Mouse (Mus musculus): ENCODE data around the gene Wipi1. TPM values are rescaled to one million over a fixed set of nuclear protein-coding genes. Genes with fewer than 3 reads are reported as not detected.

Wipi1 gene
- total and polyA plus RNA-seq, 3 experiments, result 2.6 to 8.2 TPM; not detected in 1

- TF ChIP-seq RAD21 (IDR thresholded peaks at IDR 0.05; ENCODE audit: low read depth, low read length), result no peak
- TF ChIP-seq TAL1 (IDR thresholded peaks at IDR 0.05; ENCODE audit: low read length), result peak; percentile 19; the same call in 1 of the 2 replicates
- TF ChIP-seq MAZ (IDR thresholded peaks at IDR 0.05; ENCODE audit: low read depth, low read length), result no peak; the same call in 1 of the 2 replicates
Observed at GRCm38 (mm10) chr11:109586424-109586823, 25.3 kb downstream of the Wipi1 start (continued).

GRCm38 (mm10) chr11:109584843-109585713 lies 26.7 kb downstream of the Wipi1 start:
- TF ChIP-seq HCFC1 (IDR thresholded peaks at IDR 0.05; ENCODE audit: low read depth, low read length), result no peak
- TF ChIP-seq E2F4 (IDR thresholded peaks at IDR 0.05; ENCODE audit: borderline replicate concordance, low read depth, low read length), result no peak
- peak in 1 of 2 experiments; percentile 31; a peak in 2 of 4 replicates for TF ChIP-seq EP300 (IDR thresholded peaks at IDR 0.05; ENCODE audit: low read depth in 1 of 2, low read length in 2 of 2)
- no peak; the same call in none of the 2 replicates for TF ChIP-seq RAD21 (IDR thresholded peaks at IDR 0.05; ENCODE audit: low read depth, low read length)
- no peak for TF ChIP-seq RCOR1 (IDR thresholded peaks at IDR 0.05; ENCODE audit: low read depth, low read length)
- no peak for TF ChIP-seq UBTF (IDR thresholded peaks at IDR 0.05; ENCODE audit: borderline replicate concordance, insufficient read depth, low read depth, low read length)
- no peak for TF ChIP-seq MAFK (IDR thresholded peaks at IDR 0.05; ENCODE audit: borderline replicate concordance, low read depth, low read length)
- no peak for TF ChIP-seq CHD1 (IDR thresholded peaks at IDR 0.05; ENCODE audit: low read depth, low read length)
- TF ChIP-seq ZC3H11A (IDR thresholded peaks at IDR 0.05; ENCODE audit: low read depth, low read length), result peak; percentile 98
- TF ChIP-seq SMC3 (IDR thresholded peaks at IDR 0.05; ENCODE audit: low read depth, low read length), result peak; percentile 99
- TF ChIP-seq JUND (IDR thresholded peaks at IDR 0.05; ENCODE audit: low read depth, low read length), result 0 out of 2 replicates have a peak, but pooled peaks have one; percentile 50
- peak; percentile 88 for TF ChIP-seq MAX (IDR thresholded peaks at IDR 0.05; ENCODE audit: low read length)
- TF ChIP-seq CTCF (IDR thresholded peaks at IDR 0.05 in 2 of 3, conservative IDR thresholded peaks at IDR 0.05 in 1 of 3; ENCODE audit: control insufficient read depth in 1 of 3, insufficient read depth in 1 of 3, low read depth in 2 of 3, low read length in 3 of 3, poor library complexity in 1 of 3, severe bottlenecking in 1 of 3), result peak; percentile 89 to 99 (median 98)
- TF ChIP-seq POLR2A (IDR thresholded peaks at IDR 0.05; ENCODE audit: control insufficient read depth in 1 of 2, insufficient read depth in 1 of 2, low read depth in 1 of 2, low read length in 2 of 2, poor library complexity in 1 of 2), result no peak
- no peak for TF ChIP-seq MYB (IDR thresholded peaks at IDR 0.05; ENCODE audit: low read depth, low read length)
- TF ChIP-seq MAZ (IDR thresholded peaks at IDR 0.05; ENCODE audit: low read depth, low read length), result peak; percentile 58; the same call in 1 of the 2 replicates
- peak; percentile 88 for TF ChIP-seq MYC (IDR thresholded peaks at IDR 0.05; ENCODE audit: low read depth, low read length)
- peak; percentile 87 for TF ChIP-seq SIN3A (IDR thresholded peaks at IDR 0.05; ENCODE audit: low read length)
- TF ChIP-seq ETS1 (IDR thresholded peaks at IDR 0.05; ENCODE audit: low read depth, low read length), result peak; percentile 38; the same call in 1 of the 2 replicates
- no peak for TF ChIP-seq TCF12 (IDR thresholded peaks at IDR 0.05; ENCODE audit: low read depth, low read length)
- peak; percentile 6; the same call in 1 of the 2 replicates for TF ChIP-seq ELF1 (IDR thresholded peaks at IDR 0.05; ENCODE audit: low read depth, low read length)
- TF ChIP-seq MEF2A (IDR thresholded peaks at IDR 0.05; ENCODE audit: extremely low read depth, insufficient replicate concordance, low read depth, low read length, poor library complexity, severe bottlenecking), result no peak
- TF ChIP-seq MXI1 (IDR thresholded peaks at IDR 0.05; ENCODE audit: low read depth, low read length), result peak; percentile 66; the same call in 1 of the 2 replicates
- H3K27me3 ChIP-seq (ENCODE audit: control insufficient read depth in 1 of 2, insufficient read depth in 2 of 2, low read length in 2 of 2), result no peaks in the 10 kb centered on the region
- peaks cover 27 to 32% of the 10 kb centered on the region in 2 experiments for H3K4me1 ChIP-seq (ENCODE audit: control insufficient read depth in 1 of 2, insufficient read depth in 2 of 2, low read length in 2 of 2)
- H3K4me3 ChIP-seq (ENCODE audit: control insufficient read depth in 1 of 2, insufficient read depth in 1 of 2, low read depth in 2 of 2, low read length in 2 of 2), result 0 out of 4 replicates have a peak overlapping the region, but pooled peaks of 1 of the 2 experiments have one; percentile 21
- H3K9ac ChIP-seq (ENCODE audit: control insufficient read depth, low read depth, low read length, poor library complexity, severe bottlenecking), result peak overlapping the region; percentile 29; the same call in 1 of the 2 replicates
- no peaks in the 10 kb centered on the region for H3K79me2 ChIP-seq (ENCODE audit: control insufficient read depth, insufficient read depth, low read length, poor library complexity)
- no peak overlapping the region for H3K27ac ChIP-seq (ENCODE audit: control insufficient read depth, low read depth, low read length)
- H3K9me3 ChIP-seq (replicated peaks; ENCODE audit: insufficient read depth, low read length), result no peaks in the 10 kb centered on the region
- H3K36me3 ChIP-seq (ENCODE audit: control insufficient read depth in 1 of 2, insufficient read depth in 2 of 2, low read length in 2 of 2), result peaks cover 0 to 24% of the 10 kb centered on the region in 2 experiments; a peak in 2 of 4 replicates
- DNase-seq (ENCODE audit: low read depth, low spot score), result peak; percentile 93
